Mouse (Mus musculus): Measurements from ENCODE around the gene Adam12. TPM values are rescaled to one million over a fixed set of nuclear protein-coding genes. Genes with fewer than 3 reads are reported as not detected.

The Adam12 gene
- polyA plus RNA-seq, 1 experiment from 2014 or later = 4.8 TPM

DNA sequence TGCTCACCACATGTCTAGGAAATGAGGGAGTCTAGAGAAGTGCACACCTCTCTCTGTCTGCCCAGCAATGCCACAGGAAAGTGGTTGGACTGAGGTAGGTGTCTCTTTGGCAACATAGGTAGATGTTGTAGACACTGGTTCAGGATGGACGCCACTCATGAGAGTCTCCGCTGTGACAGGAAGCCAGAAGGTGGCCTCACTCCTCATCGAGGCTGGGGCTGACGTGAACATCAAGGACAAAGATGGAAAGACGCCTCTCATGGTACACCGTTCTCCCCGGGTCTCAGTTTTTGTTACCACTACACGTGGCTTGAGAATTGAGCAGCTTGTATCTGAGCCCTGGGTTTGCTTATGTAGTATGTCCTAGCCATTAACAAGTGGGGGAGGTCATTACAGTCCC lies 352.2 kb downstream of the Adam12 start:
- H3K4me1 ChIP-seq (ENCODE audit: control insufficient read depth, insufficient read depth, low read length) = no peaks in the 10 kb centered on the region
- no peak overlapping the region for H3K27ac ChIP-seq (replicated peaks; ENCODE audit: low read depth, low read length)
- H3K9ac ChIP-seq (replicated peaks; ENCODE audit: low read length) = no peak overlapping the region
- no peaks in the 10 kb centered on the region for H3K36me3 ChIP-seq (replicated peaks; ENCODE audit: control insufficient read depth, insufficient read depth, low read depth, low read length)
- H3K4me3 ChIP-seq (ENCODE audit: low read depth, low read length) = no peak overlapping the region
- 92% methylated on average over 8 of the region's 8 CpGs for WGBS
- no peak for DNase-seq (ENCODE audit: low spot score)
- no peak overlapping the region for H3K4me2 ChIP-seq (ENCODE audit: low read depth, low read length)
- no peak for ATAC-seq (replicated peaks; ENCODE audit: insufficient number of reproducible peaks, low FRiP score, low TSS enrichment, low read depth)
- H3K27me3 ChIP-seq (ENCODE audit: control insufficient read depth, insufficient read depth, low read length) = no peaks in the 10 kb centered on the region
- no peaks in the 10 kb centered on the region for H3K9me3 ChIP-seq (replicated peaks; ENCODE audit: control insufficient read depth, low read length)

DNA sequence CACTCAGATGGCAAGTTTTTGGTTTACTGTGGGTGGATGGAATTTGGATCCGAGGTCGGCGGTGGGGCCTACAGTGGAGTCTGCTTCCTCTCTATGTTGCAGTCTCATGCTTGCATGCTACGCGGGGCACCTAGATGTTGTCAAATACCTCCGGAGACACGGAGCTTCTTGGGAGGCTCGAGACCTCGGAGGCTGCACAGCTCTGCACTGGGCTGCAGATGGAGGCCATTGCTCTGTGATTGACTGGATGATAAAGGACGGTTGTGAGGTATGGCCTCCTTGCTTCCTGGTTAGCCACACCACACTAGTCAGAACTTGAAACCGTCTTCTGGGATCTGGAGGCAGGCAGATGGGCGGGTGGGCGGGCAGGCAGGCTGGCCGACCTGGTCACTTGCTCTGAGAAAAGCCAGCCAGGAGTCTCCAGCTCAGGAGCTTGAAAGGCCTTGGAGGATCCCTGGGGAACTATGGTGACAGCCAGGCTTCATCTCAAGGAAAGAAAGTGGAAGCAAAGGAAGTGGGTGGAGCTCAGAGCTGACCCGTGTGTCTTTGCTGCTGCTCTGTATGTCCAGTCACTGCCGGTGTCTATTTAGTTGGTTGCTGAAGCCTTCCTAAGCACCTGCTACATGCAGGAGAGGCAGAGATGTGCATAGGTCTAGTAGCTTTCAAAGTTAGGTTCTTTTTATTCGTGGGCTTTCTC lies 355.2 kb downstream of the Adam12 start:
- no peaks in the 10 kb centered on the region for H3K9me3 ChIP-seq (replicated peaks; ENCODE audit: control insufficient read depth, low read length)
- ATAC-seq (replicated peaks; ENCODE audit: insufficient number of reproducible peaks, low FRiP score, low TSS enrichment, low read depth) (no peak), DNase-seq (ENCODE audit: low spot score) (no peak)
- WGBS = 70% methylated on average over 17 of the region's 17 CpGs
- no peaks in the 10 kb centered on the region for H3K27me3 ChIP-seq (ENCODE audit: control insufficient read depth, insufficient read depth, low read length)
- H3K4me1 ChIP-seq (ENCODE audit: control insufficient read depth, insufficient read depth, low read length) = no peaks in the 10 kb centered on the region
- no peak overlapping the region for H3K9ac ChIP-seq (replicated peaks; ENCODE audit: low read length)
- no peak overlapping the region for H3K4me3 ChIP-seq (ENCODE audit: low read depth, low read length)
- H3K36me3 ChIP-seq (replicated peaks; ENCODE audit: control insufficient read depth, insufficient read depth, low read depth, low read length) = no peaks in the 10 kb centered on the region
- no peak overlapping the region for H3K27ac ChIP-seq (replicated peaks; ENCODE audit: low read depth, low read length)
- H3K4me2 ChIP-seq (ENCODE audit: low read depth, low read length) = no peak overlapping the region

DNA sequence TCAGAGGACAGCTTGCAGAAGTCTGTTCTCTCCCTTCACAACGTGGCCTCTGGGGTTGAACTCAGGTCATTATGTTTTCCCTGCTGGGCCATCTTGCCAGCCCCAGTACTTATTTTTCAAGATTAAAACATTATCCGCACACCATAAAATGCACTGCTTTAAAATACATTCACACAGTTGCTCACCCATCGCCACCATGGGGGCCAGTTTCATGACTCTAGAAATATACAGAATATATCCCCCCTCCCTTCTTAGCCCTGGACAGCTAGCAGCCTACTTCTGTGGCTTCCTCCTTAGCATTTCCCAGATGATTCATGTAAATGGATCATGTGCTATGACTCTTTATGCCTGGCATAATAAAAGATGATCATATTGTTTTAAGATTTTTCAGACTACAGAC lies 355.8 kb downstream of the Adam12 start:
- H3K27me3 ChIP-seq (ENCODE audit: control insufficient read depth, insufficient read depth, low read length) = no peaks in the 10 kb centered on the region
- H3K4me1 ChIP-seq (ENCODE audit: control insufficient read depth, insufficient read depth, low read length) = no peaks in the 10 kb centered on the region
- DNase-seq (ENCODE audit: low spot score) = no peak
- no peak overlapping the region for H3K4me2 ChIP-seq (ENCODE audit: low read depth, low read length)
- no peak for ATAC-seq (replicated peaks; ENCODE audit: insufficient number of reproducible peaks, low FRiP score, low TSS enrichment, low read depth)
- H3K9me3 ChIP-seq (replicated peaks; ENCODE audit: control insufficient read depth, low read length) = no peaks in the 10 kb centered on the region
- no peak overlapping the region for H3K4me3 ChIP-seq (ENCODE audit: low read depth, low read length)
- 70% methylated on average over 3 of the region's 3 CpGs for WGBS
- no peak overlapping the region for H3K27ac ChIP-seq (replicated peaks; ENCODE audit: low read depth, low read length)
- H3K9ac ChIP-seq (replicated peaks; ENCODE audit: low read length) = no peak overlapping the region
- no peaks in the 10 kb centered on the region for H3K36me3 ChIP-seq (replicated peaks; ENCODE audit: control insufficient read depth, insufficient read depth, low read depth, low read length)

DNA sequence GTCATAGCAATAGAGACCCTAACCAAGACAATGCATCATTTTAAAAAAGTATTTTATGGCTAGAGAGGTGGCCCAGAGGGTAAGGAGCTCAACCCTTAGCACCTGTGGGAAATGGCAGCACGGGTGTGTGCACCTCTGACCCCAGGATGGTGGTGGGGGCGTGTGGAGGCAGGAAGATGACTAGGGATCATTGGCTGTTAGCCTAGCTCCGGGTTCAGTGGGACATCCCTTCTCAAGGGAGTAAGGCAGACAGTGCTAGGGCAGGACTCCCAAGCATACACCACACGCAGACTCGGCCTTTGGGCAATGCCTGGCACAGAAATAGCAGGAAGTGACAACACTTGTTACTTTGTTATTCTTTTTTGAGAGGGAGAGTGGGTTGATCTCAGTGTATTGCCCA lies 359.2 kb downstream of the Adam12 start:
- ATAC-seq (replicated peaks; ENCODE audit: insufficient number of reproducible peaks, low FRiP score, low TSS enrichment, low read depth) = no peak
- no peak for DNase-seq (ENCODE audit: low spot score)
- 80% methylated on average over 5 of the region's 5 CpGs for WGBS
- H3K4me1 ChIP-seq (ENCODE audit: control insufficient read depth, insufficient read depth, low read length) = no peaks in the 10 kb centered on the region
- no peaks in the 10 kb centered on the region for H3K36me3 ChIP-seq (replicated peaks; ENCODE audit: control insufficient read depth, insufficient read depth, low read depth, low read length)
- H3K9me3 ChIP-seq (replicated peaks; ENCODE audit: control insufficient read depth, low read length) = no peaks in the 10 kb centered on the region
- no peak overlapping the region for H3K4me2 ChIP-seq (ENCODE audit: low read depth, low read length)
- no peaks in the 10 kb centered on the region for H3K27me3 ChIP-seq (ENCODE audit: control insufficient read depth, insufficient read depth, low read length)
- no peak overlapping the region for H3K4me3 ChIP-seq (ENCODE audit: low read depth, low read length)
- H3K9ac ChIP-seq (replicated peaks; ENCODE audit: low read length) = no peak overlapping the region
- no peak overlapping the region for H3K27ac ChIP-seq (replicated peaks; ENCODE audit: low read depth, low read length)

DNA sequence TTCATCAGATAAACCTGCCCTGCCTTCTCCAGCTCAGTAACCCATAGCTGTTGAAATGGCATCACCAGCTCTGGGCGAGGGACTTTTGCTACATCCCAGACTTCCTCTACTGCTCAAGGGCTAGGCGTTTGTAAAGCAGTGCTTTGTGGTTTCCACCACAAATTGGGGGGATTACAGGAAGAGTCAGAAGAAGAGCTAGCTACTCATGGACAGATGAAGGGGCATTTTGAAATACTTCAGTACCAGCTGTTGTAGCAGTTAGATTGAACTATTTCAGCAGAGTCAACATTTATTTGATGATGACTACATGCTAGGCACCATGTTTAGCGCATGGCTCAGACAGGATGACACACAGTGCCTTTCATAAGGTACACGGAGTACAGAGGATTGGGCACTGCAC lies 361.7 kb downstream of the Adam12 start:
- Histone ChIP-seq H3K4me2 (ENCODE audit: low read depth, low read length) (no peak overlapping the region), H3K27ac (replicated peaks; ENCODE audit: low read depth, low read length) (no peak overlapping the region), H3K27me3 (ENCODE audit: control insufficient read depth, insufficient read depth, low read length) (no peaks in the 10 kb centered on the region), H3K36me3 (replicated peaks; ENCODE audit: control insufficient read depth, insufficient read depth, low read depth, low read length) (no peaks in the 10 kb centered on the region), H3K9me3 (replicated peaks; ENCODE audit: control insufficient read depth, low read length) (no peaks in the 10 kb centered on the region), H3K4me1 (ENCODE audit: control insufficient read depth, insufficient read depth, low read length) (no peaks in the 10 kb centered on the region), H3K9ac (replicated peaks; ENCODE audit: low read length) (no peak overlapping the region), H3K4me3 (ENCODE audit: low read depth, low read length) (no peak overlapping the region)
- ATAC-seq (replicated peaks; ENCODE audit: insufficient number of reproducible peaks, low FRiP score, low TSS enrichment, low read depth) = no peak
- WGBS = 82% methylated on average over 4 of the region's 4 CpGs
- DNase-seq (ENCODE audit: low spot score) = no peak

DNA sequence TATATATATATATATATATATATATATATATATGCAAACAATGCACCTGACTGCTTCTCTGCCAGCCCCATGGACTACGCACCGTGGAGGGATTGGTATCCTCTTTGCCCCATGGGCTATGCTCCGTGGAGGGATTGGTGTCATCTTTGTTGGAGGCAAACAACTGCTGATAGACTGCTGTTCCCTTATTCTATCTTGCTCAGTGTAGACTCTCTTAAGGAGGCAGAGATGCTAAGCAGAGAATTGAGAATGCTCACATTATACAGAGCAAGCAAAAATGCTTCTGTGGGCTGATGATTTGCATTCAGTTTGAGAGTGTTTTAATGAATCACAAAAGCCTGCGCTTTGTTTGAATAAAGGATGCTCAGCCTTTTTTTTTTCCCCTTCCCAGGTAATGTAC lies 368.3 kb downstream of the Adam12 start:
- Histone ChIP-seq H3K4me3 (ENCODE audit: low read depth, low read length) (no peak overlapping the region), H3K4me1 (ENCODE audit: control insufficient read depth, insufficient read depth, low read length) (no peaks in the 10 kb centered on the region), H3K9ac (replicated peaks; ENCODE audit: low read length) (no peak overlapping the region), H3K36me3 (replicated peaks; ENCODE audit: control insufficient read depth, insufficient read depth, low read depth, low read length) (no peaks in the 10 kb centered on the region), H3K4me2 (ENCODE audit: low read depth, low read length) (no peak overlapping the region), H3K9me3 (replicated peaks; ENCODE audit: control insufficient read depth, low read length) (no peaks in the 10 kb centered on the region), H3K27ac (replicated peaks; ENCODE audit: low read depth, low read length) (no peak overlapping the region), H3K27me3 (ENCODE audit: control insufficient read depth, insufficient read depth, low read length) (no peaks in the 10 kb centered on the region)
- ATAC-seq (replicated peaks; ENCODE audit: insufficient number of reproducible peaks, low FRiP score, low TSS enrichment, low read depth) = no peak
- 87% methylated on average over 4 of the region's 4 CpGs for WGBS
- DNase-seq (ENCODE audit: low spot score) = no peak

DNA sequence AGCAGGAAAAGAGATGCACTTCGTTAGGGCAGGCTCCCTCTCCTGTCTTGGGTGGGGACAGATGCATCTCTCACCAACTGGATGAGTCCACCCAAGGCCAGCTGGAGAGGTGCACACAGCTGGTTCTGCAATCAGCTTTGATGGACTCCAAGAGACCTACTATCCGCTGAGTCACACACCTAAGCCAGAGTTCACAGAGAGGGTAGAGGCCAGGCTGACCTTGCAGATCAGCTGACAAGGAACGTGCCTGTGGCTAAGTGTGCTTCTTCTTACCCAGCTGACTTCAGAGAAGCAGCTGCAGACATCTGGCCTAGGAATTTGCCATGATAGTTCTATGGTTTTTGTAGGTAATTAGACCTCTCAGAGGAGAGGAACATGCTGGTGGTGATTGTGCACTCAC lies 368.8 kb downstream of the Adam12 start:
- 68% methylated on average over 3 of the region's 3 CpGs for WGBS
- DNase-seq (ENCODE audit: low spot score) = no peak

DNA sequence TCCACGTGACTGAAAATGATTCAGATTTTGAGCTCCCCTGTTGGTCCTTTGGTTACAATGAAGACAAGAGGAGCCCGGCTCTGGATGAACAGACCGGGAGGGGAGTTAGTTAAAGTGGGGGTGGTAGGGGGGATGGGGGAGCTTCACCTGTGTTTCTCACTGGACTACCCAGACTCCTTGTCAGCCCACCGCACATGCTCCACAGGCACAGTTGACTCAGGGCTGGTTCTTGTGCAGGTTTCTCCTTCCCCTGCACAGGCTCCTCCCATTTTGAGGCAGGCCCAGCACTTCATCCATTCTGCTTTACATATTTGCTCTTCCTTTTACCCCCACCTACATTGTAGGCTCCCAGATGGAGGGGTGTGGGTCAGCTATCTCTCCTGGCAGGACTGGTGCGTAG lies 369.2 kb downstream of the Adam12 start:
- Histone ChIP-seq H3K4me2 (ENCODE audit: low read depth, low read length) (no peak overlapping the region), H3K27me3 (ENCODE audit: control insufficient read depth, insufficient read depth, low read length) (no peaks in the 10 kb centered on the region), H3K27ac (replicated peaks; ENCODE audit: low read depth, low read length) (no peak overlapping the region), H3K9ac (replicated peaks; ENCODE audit: low read length) (no peak overlapping the region), H3K36me3 (replicated peaks; ENCODE audit: control insufficient read depth, insufficient read depth, low read depth, low read length) (no peaks in the 10 kb centered on the region), H3K4me3 (ENCODE audit: low read depth, low read length) (no peak overlapping the region), H3K9me3 (replicated peaks; ENCODE audit: control insufficient read depth, low read length) (no peaks in the 10 kb centered on the region), H3K4me1 (ENCODE audit: control insufficient read depth, insufficient read depth, low read length) (no peaks in the 10 kb centered on the region)
- WGBS = 94% methylated on average over 5 of the region's 5 CpGs
- DNase-seq (ENCODE audit: low spot score) = no peak
- ATAC-seq (replicated peaks; ENCODE audit: insufficient number of reproducible peaks, low FRiP score, low TSS enrichment, low read depth) = peak; percentile 67; the same call in 1 of the 2 replicates

More for the DNA sequence above, 368.8 kb downstream of the Adam12 start:
- Histone ChIP-seq H3K27ac (replicated peaks; ENCODE audit: low read depth, low read length) (no peak overlapping the region), H3K36me3 (replicated peaks; ENCODE audit: control insufficient read depth, insufficient read depth, low read depth, low read length) (no peaks in the 10 kb centered on the region), H3K27me3 (ENCODE audit: control insufficient read depth, insufficient read depth, low read length) (no peaks in the 10 kb centered on the region), H3K4me3 (ENCODE audit: low read depth, low read length) (no peak overlapping the region), H3K9ac (replicated peaks; ENCODE audit: low read length) (no peak overlapping the region), H3K4me1 (ENCODE audit: control insufficient read depth, insufficient read depth, low read length) (no peaks in the 10 kb centered on the region), H3K4me2 (ENCODE audit: low read depth, low read length) (no peak overlapping the region), H3K9me3 (replicated peaks; ENCODE audit: control insufficient read depth, low read length) (no peaks in the 10 kb centered on the region)
- no peak for ATAC-seq (replicated peaks; ENCODE audit: insufficient number of reproducible peaks, low FRiP score, low TSS enrichment, low read depth)

All from embryonic facial prominence, embryonic 11.5 days (tissue).